Mouse (Mus musculus) bone marrow, adult 2 months (tissue): ENCODE data around the gene Rai1.

Experiments
- CTCF ChIP-seq: fragments of 200-500 bp; IDR thresholded peaks from 2 replicates; pipeline ENCODE4 v1.5.1; 2011; ENCODE audit warnings: low read length, control low read depth; ENCODE audit not compliant: control insufficient read depth, insufficient read depth
- POLR2A ChIP-seq: fragments of 200-500 bp; IDR thresholded peaks from 2 replicates; pipeline ENCODE4 v1.6.1; 2011; ENCODE audit warnings: low read depth, mild to moderate bottlenecking, control low read depth, low read length, borderline replicate concordance; ENCODE audit not compliant: control insufficient read depth

- no peak for TF ChIP-seq CTCF
- TF ChIP-seq POLR2A = peak; percentile 30; the same call in 1 of the 2 replicates
Measured at GRCm38 (mm10) chr11:60210305-60210724, 105.5 kb downstream of the Rai1 start.
